Mouse (Mus musculus) kidney, adult 2 months (tissue): ENCODE measurements at regions not wholly inside any gene's neighbourhood (a gene's known extent, or its start where the extent isn't known, plus 50 kb on each side); places are given as distances from the start of the nearest gene placed in this dataset.

Experiments used
- CTCF ChIP-seq: fragments of 200-500 bp; conservative IDR thresholded peaks from 2 replicates; pipeline ENCODE4 v1.5.1; 2011; ENCODE audit warnings: low read depth, mild to moderate bottlenecking, control low read depth, low read length, moderate library complexity, mixed read lengths; ENCODE audit not compliant: insufficient read depth, insufficient read length
- POLR2A ChIP-seq: fragments of 200-500 bp; IDR thresholded peaks from one replicate; pipeline ENCODE4 v1.6.1; 2011; ENCODE audit warnings: low read depth, low read length, control low read depth

DNA sequence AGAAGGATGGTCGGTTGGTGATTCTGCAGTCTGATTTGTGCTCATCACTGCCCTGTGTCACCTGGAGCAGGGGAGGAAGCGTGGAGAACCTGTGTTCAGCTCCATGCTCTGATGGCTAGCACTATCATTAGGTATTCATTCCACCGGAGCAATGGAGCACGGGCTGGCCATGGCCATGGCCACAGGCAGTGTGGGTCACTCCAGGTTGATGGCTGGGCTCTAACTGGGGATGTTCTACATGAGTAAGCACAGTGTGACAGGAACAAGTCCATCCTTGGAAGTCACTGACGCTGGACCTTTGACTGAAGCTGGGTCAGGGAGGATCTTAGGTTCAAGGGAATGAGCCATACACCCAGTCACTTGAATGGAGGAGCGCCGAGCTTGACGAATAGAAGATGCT, 154.7 kb downstream of the Zfp281 start:
- TF ChIP-seq CTCF (no peak), POLR2A (no peak)
